Mouse (Mus musculus) spleen, embryonic (tissue): ENCODE data around the gene Pde6g.

ENCODE experiments used
- CTCF ChIA-PET: fragments of 350-600 bp; sonication (Branson Sonifier 250); formaldehyde crosslinking; loops from one replicate; lab custom pipeline; 2022; lab: Charles Lee

Gene Pde6g

GRCm38 (mm10) chr11:120423569-120424295 lies 29.6 kb downstream of the Pde6g start:
- CTCF ChIA-PET: interaction anchor here (0.6 to 0.8 kb wide), 3 partner anchors 72 to 516 kb away, joined by 3 to 11 read pairs (median 5); no protein-coding TSS in a partner anchor

- CTCF ChIA-PET: interaction anchor here (0.8 kb wide), 1 partner anchor 160 kb away, joined by 3 read pairs; no protein-coding TSS in a partner anchor
These were observed 30.4 kb downstream of the Pde6g start for GRCm38 (mm10) chr11:120422651-120423568.

- CTCF ChIA-PET: no interaction called here
These were observed 34.7 kb downstream of the Pde6g start for GRCm38 (mm10) chr11:120418592-120418991.

- CTCF ChIA-PET: no interaction called here
These were observed 35.4 kb downstream of the Pde6g start for GRCm38 (mm10) chr11:120417852-120418251.

- CTCF ChIA-PET: interaction anchor here (0.5 kb wide), 1 partner anchor 1946 kb away, joined by 3 read pairs; no protein-coding TSS in a partner anchor
These were observed 39.7 kb downstream of the Pde6g start for GRCm38 (mm10) chr11:120413621-120414020.

- CTCF ChIA-PET: no interaction called here
These were observed 46.9 kb downstream of the Pde6g start for GRCm38 (mm10) chr11:120406445-120406844.

GRCm38 (mm10) chr11:120405867-120406266 lies 47.4 kb downstream of the Pde6g start:
- CTCF ChIA-PET: no interaction called here

- CTCF ChIA-PET: no interaction called here
These were observed 48.5 kb downstream of the Pde6g start for GRCm38 (mm10) chr11:120404814-120405213.

GRCm38 (mm10) chr11:120399319-120399718 lies 54.0 kb downstream of the Pde6g start:
- CTCF ChIA-PET: no interaction called here
